Mouse (Mus musculus): ENCODE data around the gene Suclg2. TPM values are rescaled to one million over a fixed set of nuclear protein-coding genes. Genes with fewer than 3 reads are reported as not detected.

Gene Suclg2
- total RNA-seq, 2 experiments from 2014 or later: 157 to 158 TPM

DNA sequence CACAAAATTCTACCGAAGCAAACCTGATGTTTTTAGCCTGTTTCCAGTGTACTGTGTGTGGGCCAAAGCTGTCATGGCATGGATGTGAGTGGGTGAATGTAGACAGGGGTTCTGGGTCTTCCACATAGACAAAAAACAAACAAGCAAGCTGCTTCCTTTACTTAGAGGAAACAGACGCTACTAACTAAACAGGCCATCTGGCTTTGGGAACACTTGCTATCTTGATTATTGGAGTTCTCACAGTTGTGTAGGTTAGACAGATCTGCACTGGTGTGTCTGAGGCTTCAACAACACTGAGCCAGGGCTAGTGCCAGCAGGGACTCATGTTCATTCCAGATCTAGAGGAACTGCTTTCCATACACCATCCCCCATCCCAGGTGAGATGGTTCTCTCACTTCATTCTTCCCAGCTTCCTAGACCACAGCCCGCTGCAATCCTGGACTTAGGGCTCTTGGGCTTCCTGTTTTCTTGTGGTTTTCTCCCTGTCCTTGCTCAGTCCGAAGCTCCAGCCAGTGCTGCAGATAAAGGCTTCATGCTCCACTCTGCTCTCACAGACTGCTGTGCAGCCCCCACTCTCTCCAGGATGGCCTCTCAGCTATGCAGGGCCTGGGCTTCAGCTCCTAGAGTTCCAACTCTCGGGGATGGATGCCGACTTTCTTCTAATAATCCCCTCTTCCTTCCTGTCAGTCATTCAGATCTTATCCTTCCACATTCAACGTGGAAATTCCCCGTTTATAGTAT is 226.2 kb downstream of the Suclg2 start:
- intact Hi-C loops (cut with DNase I): no loop called here
- DNase-seq: no peak

DNA sequence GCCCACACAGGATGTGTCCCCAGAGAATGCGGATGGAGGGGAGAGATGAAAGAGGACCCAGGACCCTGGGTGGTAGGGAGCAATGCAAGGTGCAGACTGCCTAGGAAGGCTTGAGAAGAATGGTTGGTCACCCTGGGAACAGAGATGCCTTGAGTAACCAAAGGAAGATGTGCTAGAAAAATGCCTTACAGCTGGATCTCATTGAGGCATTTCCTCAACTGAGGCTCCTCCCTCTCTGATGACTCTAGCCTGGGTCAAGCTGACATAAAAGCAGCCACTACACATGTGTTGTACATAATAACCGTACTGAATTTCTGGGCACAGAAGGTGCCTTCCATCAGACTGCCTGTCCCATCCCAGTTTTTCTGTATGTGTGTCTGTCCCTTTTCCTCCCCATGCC is 227.6 kb downstream of the Suclg2 start:
- no peak for DNase-seq
- intact Hi-C loops (cut with DNase I): no loop called here

DNA sequence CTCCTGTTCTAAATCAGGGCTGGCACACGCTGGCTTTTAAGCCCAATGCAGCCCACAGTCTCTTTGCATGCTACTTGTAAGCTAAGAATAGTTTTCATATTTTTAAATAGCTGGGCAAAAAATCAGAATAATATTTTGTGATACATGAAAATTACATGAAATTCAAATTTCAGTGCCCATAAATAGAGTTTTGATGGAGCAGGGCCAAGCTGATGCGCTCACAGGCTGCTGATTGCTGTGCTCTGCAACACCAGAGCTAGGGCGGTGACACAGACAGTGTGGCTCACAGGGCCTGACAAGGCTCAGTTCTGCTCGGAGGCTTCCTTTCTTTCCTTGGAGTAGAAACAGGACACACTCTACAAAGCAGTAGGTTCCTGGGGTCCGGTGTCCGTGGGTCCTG is 232.8 kb downstream of the Suclg2 start:
- intact Hi-C loops (cut with DNase I): no loop called here

DNA sequence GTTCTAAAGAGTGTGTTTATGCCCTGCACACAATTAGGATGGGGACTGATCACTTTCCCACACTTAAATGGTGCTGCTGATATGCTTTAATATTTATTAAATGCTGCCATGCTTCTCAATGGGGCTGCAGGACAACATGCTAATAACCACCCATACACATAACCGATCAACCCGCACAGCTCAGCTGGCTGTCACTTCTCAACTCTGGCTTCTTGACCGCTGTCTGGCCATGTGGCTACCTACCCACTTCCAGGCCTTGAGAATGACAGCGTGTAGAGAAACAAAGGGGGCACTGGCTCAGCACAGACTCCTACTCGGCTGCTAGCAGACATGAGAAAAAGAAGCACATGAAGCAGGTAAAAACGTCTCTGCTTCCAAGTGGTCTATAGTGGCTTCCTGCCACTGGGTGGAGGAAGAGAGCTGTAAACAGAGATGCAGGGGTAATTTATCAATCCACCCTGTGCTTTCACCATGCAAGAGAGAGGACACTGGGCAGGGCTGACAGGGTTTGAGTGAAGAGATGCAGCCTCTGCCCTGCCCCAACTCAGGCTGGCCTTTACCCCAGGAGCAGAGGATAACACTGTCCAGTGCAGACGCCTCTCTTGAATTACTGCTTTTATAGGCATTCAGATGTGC is 234.3 kb downstream of the Suclg2 start:
- intact Hi-C loops (cut with DNase I): no loop called here
- peak; percentile 9 to 14 for DNase-seq

More for the DNA sequence above, 232.8 kb downstream of the Suclg2 start:
- no peak for DNase-seq

DNA sequence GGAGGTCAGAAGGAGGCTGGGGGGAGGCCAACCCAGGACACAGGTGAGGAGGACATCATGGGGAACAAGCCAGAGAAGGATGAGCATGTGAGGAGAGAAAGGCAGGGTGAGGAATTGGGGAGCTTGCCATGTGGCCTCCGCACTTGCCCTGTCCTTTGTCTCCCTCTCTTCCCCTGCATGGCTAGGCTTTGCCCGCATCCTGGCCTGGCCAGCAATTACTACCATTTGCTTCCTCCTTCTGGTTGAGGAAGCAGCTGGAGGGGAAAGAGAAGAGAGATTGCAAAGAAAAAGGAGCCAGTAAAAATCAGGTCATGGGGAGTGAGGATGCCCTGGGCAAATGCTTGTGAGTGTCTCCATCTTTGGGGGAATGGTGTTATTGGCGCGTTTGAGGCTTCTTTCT is 234.9 kb downstream of the Suclg2 start:
- no peak for DNase-seq

DNA sequence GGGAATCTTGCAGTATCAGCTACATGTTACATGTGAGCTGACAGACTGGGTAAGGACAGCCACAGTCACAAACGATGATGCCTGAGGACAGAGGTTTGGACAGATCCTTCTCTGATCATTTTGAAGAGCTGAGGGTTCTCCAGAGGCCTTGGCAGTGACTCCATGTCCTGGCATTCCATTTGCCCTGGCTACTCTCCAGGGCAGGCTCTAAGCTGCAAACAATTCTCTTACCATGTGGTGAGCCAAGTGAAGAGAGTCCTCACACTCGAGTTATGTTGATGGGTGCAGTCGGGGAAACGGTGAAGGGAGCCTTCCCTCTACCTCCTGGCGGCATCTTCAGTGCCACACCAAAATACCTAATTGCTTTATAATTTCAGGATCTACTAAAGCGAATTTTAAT is 235.5 kb downstream of the Suclg2 start:
- intact Hi-C loops (cut with DNase I): no loop called here
- peak; percentile 32 to 38 for DNase-seq

More for the DNA sequence above, 234.9 kb downstream of the Suclg2 start:
- intact Hi-C loops (cut with DNase I): no loop called here

DNA sequence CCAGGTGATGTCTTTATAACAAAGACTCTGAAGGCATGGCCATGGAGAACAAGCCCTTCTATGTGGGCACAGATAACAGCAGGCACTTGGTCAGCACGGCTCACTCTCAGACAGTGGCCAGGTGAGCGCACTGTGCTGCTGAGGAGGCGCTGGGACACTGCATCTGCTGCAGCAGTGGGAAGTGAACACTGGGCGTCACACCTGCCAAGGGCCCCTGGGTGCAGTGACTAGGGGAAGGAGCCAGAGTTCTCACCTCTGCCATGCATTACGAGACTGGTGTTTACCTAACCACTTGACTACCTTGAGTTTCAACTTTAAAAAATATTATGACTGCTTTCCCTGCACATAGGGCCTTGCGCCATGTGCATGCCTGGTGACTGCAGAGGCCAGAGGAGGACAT is 238.8 kb downstream of the Suclg2 start:
- intact Hi-C loops (cut with DNase I): no loop called here

DNA sequence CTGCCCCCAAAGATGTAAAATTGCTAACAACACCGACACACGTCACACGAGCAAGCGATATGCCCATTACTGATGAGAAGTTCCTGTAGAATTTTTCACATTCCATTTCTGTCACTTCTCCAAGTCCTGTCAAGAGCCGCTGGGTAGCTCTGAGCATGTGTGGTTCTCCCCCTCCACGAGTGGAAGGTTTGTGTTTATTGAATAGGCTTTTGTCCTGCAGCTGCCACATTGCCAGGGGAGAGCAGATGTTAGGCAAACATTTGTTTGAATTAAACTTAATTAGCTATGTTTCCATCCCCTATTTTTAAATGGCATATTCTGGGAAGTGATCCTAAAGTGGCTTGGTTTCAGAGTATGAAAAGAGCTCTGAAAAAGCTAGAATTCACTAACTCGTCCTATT is 249.1 kb downstream of the Suclg2 start:
- DNase-seq: no peak
- intact Hi-C loops (cut with DNase I): no loop called here

More for the DNA sequence above, 238.8 kb downstream of the Suclg2 start:
- DNase-seq: no peak

DNA sequence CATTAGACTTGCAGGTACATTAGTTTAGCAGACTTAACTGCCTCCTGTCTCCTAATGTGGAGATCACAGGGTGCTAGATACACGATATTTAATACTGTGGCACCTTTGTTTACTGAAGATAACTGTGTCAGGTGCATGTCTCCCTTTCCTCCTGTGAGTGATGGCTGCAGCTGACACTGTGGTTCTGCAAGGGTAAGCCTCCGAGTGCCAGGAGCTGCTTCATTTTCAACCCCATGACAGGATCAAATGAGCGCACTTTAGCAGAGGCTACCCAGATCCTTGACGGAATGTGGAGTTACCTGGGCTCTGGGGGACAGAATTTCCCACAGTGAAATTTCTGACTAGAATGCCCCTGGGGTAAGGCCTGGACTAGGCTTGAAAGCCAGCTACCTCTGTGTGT is 253.3 kb downstream of the Suclg2 start:
- intact Hi-C loops (cut with DNase I): no loop called here
- no peak for DNase-seq

DNA sequence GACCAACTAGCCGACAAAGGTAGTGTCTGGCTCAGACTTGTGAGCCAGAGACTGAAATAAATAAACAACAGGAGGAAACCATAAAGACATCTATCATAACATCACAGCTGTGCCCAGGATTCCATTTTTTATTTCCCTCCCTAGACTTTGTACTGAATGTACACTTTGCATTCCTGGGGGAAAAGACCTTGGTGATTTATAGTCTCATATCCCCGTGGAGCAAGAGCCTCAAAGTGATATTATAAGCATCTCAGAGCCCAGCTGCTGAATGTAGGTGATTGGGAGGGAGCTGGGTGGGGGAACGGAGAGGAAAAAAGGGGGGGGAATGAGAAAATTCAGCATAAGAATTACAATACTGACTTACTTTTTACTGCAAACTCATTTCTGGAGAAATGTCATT is 259.2 kb downstream of the Suclg2 start:
- intact Hi-C loops (cut with DNase I): no loop called here
- DNase-seq: no peak

DNA sequence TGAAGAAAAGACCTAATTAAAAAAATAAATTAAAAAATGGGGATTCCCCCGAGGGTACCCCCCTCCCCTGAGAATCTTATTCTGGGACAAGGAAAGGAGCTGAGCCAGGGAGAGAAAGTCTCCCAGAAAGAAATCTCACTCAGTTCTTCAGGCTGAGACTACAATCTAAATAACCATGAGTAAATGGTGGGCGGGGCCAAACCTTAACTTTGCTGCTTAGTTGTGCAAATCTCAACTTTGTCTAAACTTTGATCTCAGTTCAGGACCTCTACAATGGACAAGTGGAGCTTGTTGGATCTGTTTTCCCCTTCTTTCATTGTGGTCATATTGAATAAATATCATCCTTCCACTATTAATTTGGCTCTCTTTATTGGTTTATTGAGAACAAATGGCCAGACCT is 272.4 kb downstream of the Suclg2 start:
- no peak for DNase-seq
- intact Hi-C loops (cut with DNase I): no loop called here

DNA sequence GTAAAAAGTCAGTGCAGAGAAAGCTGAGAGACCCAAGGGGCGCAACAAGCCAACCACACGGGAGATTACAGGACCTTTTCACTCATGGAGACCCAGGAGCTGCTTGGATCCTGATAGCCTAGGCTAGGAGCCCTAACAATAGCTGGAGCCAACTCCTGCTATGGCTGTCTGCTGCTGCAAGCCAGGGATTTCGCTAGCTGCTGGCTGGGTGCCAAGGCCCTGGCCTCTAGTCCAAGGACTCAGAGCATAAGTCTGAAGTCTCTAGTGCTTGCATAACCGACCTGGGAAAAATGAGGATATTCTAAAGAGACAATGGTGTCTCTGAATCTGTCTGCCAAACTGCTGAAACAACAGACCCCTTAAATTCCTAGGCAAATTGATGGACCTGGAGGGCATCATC is 273.6 kb downstream of the Suclg2 start:
- DNase-seq: peak; percentile 49 to 63
- intact Hi-C loops (cut with DNase I): no loop called here
